Mouse (Mus musculus) urinary bladder, postnatal 10 days (tissue): Measurements from ENCODE around the gene Cdx2.

Experiments
- DNase-seq: peaks from one replicate; pipeline ENCODE4 v3.0.0; 2022; ENCODE audit warnings: low spot score

Cdx2 gene

DNA sequence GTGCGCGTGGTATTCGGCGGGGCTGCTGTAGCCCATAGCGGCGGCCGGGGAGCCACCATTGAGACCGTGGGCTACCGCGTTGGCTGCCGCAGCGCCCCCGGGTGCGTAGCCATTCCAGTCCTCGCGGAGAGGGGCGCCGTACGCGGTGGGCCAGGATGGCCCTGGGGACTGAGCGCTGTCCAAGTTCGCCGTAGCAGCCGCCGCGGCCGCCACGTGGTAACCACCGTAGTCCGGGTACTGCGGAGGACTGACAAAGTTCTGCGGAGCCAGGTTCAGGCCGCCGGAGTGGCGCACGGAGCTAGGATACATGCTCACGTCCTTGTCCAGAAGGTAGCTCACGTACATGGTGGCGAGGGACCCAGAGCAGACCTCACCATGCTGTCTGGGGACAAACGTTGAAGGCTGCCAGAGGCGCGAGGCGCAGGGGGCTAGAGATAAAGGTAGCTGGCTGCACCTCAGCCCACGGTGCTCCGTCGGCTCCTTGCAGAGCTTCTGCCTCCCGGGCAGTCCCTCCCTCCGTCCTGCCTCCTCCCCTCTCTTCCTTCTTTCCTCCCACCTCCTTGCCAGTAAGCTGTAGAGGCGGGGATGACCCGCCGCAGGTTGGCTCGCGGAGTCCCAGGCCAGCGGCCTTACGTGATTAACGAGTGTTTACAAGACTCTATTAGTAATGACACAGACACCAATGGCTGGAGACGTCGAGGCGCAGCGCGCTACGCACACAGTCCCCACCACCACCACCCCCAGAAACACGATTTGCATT, at the start of gene Cdx2:
Cdx2 (minus strand) TSS at position 633 of the 760 bp plus-strand sequence.
- no peak for DNase-seq

DNA sequence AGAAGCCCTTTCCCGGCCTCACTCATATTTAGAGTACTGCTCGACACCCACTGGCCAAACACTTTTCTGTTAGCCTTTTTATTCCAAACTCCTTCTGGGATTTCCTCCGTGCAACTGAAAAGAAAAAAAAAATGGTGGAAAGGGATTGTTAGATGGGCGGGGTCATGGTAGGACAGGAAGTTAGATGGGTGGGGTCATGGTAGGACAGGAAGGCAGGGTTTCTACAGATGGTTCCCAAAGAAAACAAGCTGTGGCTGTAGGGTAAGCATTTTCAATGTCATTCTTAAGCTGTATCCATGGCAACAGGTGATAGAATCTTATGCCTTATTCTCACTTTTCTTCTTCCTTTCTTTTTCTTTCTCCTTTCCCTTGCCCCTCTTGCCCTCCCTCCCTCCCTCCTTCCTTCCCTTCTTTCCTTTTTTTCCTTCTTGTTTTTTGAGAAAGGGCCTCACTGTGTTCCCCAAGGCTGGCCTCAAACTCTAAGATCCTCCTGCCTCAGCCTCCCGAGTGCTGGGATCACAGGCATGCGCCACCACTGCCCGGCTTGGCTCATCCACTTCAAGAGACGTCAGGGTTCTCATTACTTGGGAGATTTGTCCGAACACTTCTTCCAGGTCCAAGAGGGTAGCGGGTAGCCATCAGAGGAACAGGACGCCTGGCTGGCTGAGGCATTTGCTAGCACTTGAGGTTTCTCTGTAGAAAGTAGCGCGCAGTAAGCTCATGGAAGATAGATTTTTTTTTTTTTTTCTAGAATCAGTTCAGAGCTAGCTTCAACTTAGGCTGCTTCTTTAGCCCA, 49.4 kb upstream of the Cdx2 start:
- DNase-seq: no peak

DNA sequence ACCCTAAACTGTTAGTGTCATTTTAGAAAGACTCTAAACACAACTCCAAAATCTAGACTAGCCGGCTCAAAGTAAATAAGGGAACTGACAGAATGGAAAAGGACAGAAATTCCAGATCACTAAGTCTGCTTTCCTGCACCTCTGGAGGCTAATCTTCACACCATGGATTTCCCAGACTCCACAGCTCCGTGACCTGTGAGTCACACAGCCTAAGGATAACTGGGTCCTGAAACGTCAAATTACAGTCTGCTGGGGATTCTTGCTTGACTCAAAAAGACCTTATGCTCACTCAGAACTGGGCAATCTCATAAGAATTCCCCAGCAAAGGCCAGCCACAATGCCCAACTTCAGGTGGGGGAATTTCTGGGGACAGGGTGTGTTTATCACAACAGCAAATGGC, 48.7 kb upstream of the Cdx2 start:
- DNase-seq: no peak

DNA sequence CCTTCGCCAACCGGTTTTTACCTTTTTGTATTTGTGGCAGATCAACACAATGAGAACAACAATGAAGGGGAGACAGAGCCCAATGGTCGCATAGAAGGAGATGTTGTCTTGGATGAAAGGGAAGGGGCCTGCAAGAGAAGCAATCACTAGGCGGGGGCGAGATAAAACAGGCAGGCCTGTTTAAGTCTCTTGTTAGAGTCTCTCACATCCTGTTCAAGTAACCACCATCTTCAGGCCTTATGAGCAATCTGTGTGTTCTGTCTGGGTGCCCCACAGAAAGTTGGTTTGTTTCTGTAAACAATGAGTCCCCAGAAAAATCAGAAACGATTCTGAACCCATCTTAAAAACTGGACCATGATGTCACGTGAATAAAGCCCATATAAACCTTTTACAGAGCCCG, 47.9 kb upstream of the Cdx2 start:
- no peak for DNase-seq

DNA sequence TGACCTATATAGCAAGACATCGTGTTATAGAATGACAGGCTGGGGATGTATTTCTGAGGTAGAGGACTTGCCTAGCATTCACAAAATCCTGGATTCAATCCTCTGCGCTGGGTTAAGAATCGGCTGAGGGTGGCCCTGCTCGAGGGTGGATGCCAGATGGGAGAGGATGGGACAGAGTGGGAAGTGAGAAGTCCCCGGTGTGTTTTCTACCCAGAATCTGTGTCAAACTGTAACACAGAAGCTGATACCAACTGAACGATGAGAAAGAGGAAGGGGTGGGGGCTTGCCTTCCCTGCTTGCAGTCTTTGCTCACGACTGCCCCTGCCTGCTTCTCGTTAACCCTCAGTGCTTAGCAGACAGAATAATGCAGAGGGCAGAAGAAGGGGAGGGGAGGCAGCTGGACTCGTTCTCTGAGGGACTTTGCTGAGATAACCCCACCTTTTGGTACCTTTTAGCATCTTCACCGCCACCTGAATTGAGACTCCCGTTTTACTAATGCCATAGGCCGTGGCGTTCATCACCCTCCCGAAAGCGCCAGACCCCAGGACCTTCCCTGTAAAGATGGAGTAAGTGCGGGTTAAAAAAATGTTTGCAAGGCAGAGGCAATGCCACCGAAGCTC, 47.2 kb upstream of the Cdx2 start:
- DNase-seq: no peak

DNA sequence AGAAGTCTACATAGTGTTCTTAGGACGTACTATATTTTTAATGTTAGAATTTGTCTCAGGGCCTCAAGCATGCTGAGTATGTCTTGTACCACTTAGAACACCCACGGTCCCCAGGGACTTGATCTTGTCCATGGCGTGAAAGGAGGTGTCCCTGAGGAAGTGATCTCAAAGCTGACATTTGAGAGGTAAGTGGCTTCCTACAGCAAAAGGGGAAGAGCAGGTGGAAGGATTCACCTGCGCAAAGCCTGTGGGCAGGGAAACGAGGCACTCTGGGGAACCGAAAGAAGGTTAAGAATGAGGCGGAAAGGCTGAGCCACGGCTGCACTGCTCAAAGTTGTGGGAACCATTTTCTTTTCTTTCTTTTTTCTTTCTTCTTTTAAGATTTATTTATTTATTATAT, 44.9 kb upstream of the Cdx2 start:
- no peak for DNase-seq

DNA sequence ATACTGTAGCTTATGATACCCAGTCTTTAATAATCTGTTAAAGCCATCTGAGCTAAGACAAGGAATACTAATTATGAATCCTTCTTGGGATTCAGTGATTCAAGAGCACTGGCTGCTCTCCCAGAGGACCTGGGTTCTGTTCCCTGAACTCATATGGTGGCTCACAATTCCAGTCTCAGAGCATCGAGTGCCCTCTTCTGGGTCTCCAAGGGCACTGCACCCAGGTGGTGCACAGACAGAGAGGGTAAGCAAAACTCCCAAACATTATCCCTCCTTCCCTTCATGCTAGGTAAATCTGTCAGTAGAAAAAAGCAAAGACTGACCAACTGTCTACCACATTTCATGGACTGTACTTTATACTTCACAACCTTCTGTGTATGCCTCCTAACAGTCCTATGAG, 38.9 kb upstream of the Cdx2 start:
- no peak for DNase-seq

DNA sequence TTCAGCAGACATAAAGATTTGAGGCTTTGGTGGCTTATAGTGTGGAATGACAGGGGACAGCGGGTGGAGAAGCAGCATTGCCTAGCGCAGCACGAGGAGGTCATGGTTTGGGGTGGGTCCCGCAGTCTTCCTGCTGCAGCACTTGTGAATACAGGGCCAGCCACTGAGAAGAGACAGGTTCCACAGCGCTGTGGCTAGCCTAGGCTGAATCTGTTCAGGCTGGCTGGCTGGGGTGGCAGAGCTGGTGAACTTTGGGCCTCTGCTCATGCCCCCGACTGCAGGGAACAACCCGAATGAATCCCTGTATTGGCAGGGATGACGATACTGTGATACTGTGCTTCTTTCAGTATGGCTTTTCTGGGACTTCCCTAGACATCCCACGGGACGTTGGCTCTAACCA, 36.8 kb upstream of the Cdx2 start:
- no peak for DNase-seq

DNA sequence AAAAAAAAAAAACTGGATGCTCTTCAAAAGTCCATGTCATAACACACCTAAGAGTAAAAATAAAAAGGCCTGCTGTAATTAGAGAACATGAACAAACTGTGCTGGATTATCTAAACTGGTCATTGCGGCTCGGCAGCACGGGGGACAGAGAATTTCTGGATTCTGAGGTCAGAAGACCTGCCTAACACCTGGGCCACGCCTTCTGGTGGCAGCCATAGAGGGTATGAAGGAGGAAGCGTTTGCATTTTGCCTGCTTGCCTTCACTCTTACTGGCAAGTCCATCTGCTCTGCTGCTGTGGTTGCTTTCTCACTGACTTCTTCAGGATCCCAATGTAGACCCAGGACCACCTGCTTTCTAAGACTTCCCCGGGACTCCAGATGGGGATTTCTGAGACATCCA, 35.8 kb upstream of the Cdx2 start:
- DNase-seq: no peak

DNA sequence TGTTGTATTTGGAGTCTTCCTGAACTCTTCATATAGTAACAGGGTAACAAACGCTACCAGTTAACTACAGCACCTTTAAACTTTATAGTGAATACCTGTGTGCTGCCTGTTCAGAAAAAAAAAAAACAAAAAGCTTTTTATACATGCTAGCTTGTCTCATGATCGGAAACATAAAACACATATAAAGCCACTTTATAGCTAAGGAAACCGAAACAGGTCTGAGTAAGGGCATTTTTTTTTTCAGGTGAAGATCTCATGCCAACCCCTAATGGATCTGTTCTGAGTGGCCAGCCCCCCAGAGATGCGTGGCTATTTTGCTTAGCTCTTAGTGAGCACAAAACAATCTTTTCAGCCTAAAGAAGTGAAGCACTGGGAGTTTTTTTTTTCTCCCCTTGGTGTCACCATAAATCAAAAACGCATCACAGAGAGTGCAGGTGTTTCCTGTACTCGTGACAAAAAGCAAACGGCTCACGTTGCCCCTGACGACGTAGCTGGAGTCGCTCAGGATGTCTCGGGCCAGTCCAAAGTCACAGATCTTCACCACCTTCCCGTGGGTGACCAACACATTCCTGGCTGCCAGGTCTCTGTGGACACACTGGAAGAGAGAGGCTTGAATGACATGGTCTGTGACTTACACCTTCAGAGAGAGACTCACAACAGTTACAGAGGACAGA, 33.8 kb upstream of the Cdx2 start:
- no peak for DNase-seq

DNA sequence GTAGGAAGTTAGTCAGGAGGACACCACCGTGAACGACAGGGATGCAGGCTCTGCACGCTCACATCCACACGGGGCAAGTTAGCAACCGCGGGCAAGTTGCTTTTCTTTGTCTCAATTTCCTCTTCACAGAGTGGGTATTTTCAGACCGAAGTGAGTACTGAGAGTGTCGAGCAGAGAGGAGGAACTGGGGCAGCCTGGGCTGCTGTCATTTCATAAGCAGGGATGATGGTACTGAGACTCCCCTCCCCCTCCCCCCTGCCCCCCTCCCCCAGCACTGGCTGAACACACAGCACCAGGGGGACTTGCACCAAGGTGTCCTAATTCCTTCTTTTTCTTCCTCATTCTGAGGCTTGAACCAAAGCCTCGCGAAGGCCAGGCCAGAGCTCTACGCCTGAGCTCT, 32.5 kb upstream of the Cdx2 start:
- no peak for DNase-seq

DNA sequence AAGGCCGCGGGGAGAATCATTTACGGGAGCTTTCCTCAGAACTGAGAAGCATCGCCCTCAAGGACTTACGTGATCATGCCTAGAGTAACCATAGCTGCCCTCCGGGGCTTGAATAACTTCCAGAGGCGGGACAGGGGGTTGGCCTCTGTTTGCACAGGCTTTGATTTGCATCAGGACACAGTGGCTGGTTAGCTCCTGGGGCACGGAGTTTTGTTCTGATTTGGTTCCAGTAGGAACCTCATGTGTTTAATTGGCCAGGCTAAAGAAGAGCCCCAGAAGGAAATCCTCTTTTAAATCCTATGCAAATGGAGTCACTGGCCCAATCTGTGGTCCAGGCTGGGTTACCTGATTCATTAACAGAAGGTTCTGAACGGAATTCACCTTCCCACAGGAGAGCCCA, 31.9 kb upstream of the Cdx2 start:
- no peak for DNase-seq

DNA sequence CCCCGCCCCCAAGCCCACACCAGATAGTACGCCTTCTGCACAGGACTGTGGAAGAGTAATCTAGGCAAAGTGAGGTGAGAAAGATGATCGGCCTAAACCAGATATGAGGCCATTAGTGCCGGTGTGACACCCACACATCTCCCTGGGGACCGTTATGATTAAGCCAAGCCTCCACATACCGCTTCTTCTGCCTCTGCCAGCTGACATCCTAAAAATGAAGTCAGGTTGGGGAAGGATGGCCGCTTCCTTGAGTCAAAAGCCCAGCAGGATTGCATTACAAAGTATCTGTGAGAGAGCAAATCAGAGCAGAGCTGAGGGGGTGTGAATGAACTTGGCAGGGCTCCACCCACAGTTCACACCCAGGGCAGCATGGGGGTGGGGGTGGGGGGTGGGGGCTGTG, 25.6 kb upstream of the Cdx2 start:
- no peak for DNase-seq

DNA sequence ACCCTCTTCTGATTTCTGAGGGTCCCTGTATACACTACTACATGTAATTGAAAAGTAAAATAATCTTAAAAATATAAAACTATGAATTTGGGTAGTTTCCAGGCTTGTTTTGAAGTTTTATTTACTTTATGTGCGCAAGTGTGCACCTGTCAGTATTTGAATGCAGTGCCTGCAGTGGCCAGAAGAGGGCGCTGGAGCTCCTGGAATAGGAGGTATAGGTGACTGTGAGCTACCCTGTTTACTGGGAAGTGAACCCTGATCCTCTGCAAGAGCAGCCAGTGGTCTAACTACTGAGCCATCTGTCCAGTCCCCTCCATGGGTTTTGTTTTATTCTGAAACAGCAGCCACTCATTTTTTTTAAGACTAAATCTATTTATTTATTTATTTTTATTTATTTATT, 24.5 kb upstream of the Cdx2 start:
- no peak for DNase-seq

DNA sequence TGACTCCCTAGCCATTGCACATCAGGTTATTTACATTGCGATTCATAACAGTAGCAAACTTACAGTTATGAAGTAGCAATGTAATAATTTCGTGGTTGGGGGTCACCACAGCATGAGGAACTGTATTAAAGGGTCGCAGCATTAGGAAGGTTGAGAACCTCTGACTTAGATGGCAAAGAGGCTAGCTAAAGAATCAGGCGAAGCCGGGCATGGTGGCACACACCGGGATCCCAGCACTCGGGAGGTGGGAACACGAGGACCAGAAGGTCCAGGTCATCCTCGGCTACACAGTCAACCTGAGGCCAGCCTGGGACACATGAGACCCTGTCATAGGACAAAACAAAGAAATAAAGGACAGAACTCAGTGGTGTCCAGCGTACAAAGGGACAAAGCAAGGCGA, 22.9 kb upstream of the Cdx2 start:
- DNase-seq: no peak

DNA sequence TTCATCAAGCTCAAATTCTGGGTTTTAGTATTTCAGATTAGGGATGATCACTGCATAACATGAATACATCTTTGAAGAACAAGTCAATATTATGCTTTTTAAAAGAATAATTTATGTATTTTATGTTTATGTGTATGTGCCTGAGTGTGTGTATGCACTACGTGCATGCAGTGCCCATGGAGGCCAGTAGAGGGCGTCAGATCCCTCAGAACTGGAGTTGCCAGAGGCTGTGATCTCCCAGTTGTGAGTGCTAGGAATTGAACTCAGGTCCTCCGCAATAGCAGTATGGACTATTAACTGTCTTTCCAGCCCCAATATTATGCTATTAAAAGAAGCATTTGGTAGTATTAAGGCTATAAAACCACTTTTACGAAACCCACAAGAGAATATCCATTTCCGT, 20.6 kb upstream of the Cdx2 start:
- no peak for DNase-seq

DNA sequence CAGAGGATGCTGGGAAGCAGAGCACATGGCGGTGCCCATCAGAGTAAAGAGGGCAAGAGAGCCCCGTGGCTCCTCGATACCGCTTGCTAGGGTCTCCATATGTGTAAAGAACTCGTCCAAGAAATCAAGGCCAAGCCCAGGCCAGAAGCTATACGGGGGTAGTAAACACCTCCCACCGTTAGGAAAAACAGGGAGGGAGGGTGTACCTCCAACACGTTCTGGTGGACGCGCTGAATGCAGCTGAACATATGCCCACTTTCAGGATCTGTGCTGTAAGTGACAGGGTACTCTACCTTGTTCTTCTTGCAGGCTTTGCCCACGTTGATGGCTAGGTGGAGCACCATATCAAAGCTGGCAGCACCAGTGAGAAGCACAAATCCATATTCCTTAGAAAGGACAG, 18.9 kb upstream of the Cdx2 start:
- DNase-seq: no peak

DNA sequence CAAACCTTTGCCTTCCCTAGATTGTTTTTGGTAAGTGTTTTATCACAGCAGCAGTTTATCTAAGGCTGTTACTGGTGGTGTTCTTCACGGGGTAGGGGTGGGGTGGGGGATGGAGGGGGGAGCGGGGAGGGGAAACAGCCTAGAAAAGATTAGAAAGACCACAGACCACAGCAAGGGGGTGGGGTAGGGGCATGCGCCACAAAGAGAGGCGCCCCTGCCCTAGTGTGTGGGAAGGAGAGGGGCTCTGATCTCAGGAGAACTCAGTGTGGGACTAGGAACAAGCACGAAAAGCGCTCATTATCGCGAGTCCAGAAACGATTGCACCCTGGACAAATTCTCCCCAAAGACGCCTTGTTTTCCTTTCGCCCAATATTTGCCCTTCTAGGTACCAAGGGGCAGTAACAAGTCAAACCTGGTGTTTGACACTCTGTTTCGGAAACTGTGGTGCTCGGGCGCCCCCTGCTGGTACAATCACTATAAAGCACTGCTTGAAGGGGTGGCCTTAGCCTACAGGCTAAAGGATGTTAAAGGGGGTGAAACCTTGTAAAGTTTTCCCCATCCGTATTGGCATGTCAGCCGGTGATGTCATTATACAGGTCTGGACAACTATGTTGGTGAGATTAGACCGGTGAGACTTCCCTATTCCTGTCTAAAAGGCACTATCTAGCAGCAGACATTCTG, 16.3 kb upstream of the Cdx2 start:
- DNase-seq: no peak

DNA sequence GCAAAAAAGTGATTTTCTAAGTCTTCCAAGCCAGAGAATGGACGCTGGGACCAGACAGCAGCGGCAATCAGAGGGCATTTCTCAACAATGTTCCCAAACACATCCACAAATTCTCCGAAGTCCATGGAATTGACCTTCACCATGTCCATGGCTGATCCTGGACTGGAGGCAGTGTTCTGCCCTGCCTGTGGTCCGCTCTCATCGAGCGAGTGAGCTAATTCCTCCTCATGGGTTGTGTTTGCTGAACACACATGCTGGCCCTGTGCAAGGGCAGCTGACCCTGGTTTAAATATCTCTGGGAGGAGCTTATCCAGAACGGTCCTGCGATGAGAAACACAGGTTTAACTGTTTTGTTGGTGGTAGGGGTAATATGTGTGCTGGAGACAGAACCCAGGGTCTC, 15.1 kb upstream of the Cdx2 start, which contains the start of gene Urad:
Urad (minus strand) TSS at position 258 of the 400 bp plus-strand sequence.
- no peak for DNase-seq

DNA sequence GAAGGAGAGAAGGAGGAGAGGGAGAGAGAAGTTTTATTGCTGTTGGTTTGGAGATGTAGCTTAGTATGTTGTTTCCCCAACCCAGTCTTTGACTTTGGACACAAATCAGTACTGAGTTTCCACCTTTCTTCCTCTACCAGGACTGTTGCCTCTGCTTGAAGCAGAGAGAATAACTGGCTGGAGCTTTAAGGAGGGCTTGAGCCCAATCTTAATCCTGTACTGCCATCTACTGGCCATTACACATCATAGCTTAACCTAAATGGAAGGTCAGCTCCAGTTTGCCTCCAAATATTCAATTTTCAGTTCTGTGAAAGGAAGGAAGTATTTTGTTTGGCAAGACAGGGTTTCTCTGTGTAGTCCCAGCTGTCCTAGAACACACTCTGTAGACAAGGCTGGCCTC, 12.6 kb upstream of the Cdx2 start:
- no peak for DNase-seq

DNA sequence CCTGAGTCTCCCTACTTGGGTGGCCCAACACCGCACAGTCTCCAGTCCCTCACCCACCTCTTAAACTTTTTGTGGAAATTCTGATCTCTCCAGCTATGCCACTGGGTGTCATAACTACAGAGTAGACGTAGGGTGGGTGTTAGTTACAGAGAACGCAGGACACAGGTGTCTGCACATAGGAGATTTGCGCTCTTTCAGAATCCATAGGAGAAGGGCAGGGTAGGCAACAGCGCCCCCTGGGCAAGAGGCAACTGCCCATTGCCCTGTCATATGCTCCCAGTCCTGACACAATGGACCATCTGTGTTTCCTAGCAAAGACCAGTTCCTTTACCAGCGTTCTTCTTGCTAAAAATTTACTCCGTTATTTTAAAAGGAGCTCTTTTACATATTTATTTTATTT, 10.9 kb upstream of the Cdx2 start:
- no peak for DNase-seq

DNA sequence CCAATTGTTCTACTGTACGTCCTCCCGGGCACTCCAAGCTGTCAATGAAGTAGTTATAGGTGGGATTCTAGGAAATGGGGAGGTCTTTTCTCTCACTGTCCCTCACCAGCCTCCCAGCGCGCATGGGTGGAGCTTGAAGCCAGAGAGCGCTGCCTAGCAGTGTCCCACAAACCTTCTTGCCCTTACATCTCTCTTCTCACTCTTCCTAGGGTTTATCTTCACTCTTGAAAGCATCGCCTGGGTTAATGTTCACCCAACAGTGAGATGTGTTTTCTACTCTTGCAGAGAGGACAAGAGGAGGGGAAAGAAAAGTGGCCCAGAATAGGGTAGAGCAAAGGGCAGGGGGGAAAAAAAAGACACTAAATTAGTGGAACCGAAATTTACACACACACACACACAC, 10.3 kb upstream of the Cdx2 start:
- DNase-seq: no peak
